ENCODE assay signal across 14 mouse cellular contexts in the genomic region with DNA sequence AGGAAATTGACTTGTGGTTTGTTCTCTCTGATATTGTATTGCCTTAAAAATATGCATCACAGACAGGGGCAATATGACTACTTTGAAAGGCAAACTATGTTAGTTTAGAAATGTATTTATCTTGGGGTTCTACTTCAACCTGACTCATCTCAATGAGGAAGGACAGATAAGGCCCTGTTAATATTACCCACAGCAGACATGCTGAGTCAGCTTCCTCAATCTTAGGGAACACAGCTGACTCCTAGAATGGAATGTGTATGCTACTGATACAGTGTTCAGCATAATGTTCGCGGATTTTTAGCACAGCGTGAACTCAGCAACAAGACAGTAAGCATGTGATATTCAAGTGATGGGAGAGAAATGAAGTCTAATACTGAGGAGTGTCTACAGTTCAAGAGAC.
"Had no signal": no experiment of that assay in that cellular context is flagged by ENCODE, and none has a peak within 500 bp of the region (broad histone marks: within the 10 kb centered on the region; RNA-seq: fewer than 3 reads in every experiment).

No protein-coding gene starts in this region.

- H3K4me3 ChIP-seq: midbrain, embryonic 10.5 days; midbrain, embryonic 13.5 days; midbrain, embryonic 15.5 days; neural tube, embryonic 12.5 days had no signal

- H3K36me3 ChIP-seq: midbrain, embryonic 10.5 days; midbrain, embryonic 13.5 days; midbrain, embryonic 15.5 days; neural tube, embryonic 12.5 days had no signal

- ATAC-seq: midbrain, embryonic 13.5 days; midbrain, embryonic 15.5 days had no signal

- H3K27ac ChIP-seq: midbrain, embryonic 10.5 days; midbrain, embryonic 13.5 days; midbrain, embryonic 15.5 days; neural tube, embryonic 12.5 days had no signal

- H3K4me1 ChIP-seq: midbrain, embryonic 10.5 days; midbrain, embryonic 13.5 days; midbrain, embryonic 15.5 days; neural tube, embryonic 12.5 days had no signal

- H3K4me2 ChIP-seq: lung, embryonic 14.5 days; midbrain, embryonic 13.5 days; midbrain, embryonic 15.5 days; neural tube, embryonic 12.5 days had no signal

- H3K9me3 ChIP-seq: midbrain, embryonic 10.5 days; midbrain, embryonic 13.5 days; midbrain, embryonic 15.5 days; neural tube, embryonic 12.5 days had no signal

- H3K9ac ChIP-seq: lung, embryonic 14.5 days; midbrain, embryonic 13.5 days; midbrain, embryonic 15.5 days; neural tube, embryonic 12.5 days had no signal

- DNase-seq: lung, adult 18-20 months; lung, embryonic 14.5 days; lung, postnatal 10 days; lung, postnatal 4 days; right cerebral cortex, postnatal 25 days; right cerebral cortex, postnatal 4 days; spleen, adult 18-20 months; thymus, adult 18-20 months; thymus, postnatal 14 days; thymus, postnatal 36 days had no signal

- H3K27me3 ChIP-seq: midbrain, embryonic 13.5 days; midbrain, embryonic 15.5 days; neural tube, embryonic 12.5 days had no signal
